Mouse (Mus musculus) midbrain, embryonic 13.5 days (tissue): ENCODE measurements around the gene Adamtsl1. TPM values are rescaled to one million over a fixed set of nuclear protein-coding genes. Genes with fewer than 3 reads are reported as not detected.

ENCODE experiments used
- ATAC-seq: fragments of 200-750 bp; cut with Nextera tagmentation; 2 replicates; pipeline ENCODE4 v1.8.0; 2017; ENCODE audit warnings: mild to moderate bottlenecking, moderate TSS enrichment, moderate library complexity
- H3K27ac ChIP-seq: fragments of 300-500 bp; sonication (generic); 2 replicates; pipeline ENCODE4 v1.5.1; 2015; ENCODE audit warnings: inconsistent platforms, mild to moderate bottlenecking, moderate library complexity
- H3K27me3 ChIP-seq: fragments of 300-500 bp; sonication (generic); 2 replicates; pipeline ENCODE4 v1.6.1; 2015; ENCODE audit warnings: mild to moderate bottlenecking, inconsistent platforms
- H3K36me3 ChIP-seq: fragments of 300-500 bp; sonication (generic); 2 replicates; pipeline ENCODE4 v1.6.1; 2015; ENCODE audit warnings: mild to moderate bottlenecking, inconsistent platforms
- H3K4me1 ChIP-seq: fragments of 300-500 bp; sonication (generic); replicated peaks from 2 replicates; pipeline ENCODE4 v1.6.1; 2015; ENCODE audit warnings: inconsistent platforms
- H3K4me2 ChIP-seq: fragments of 300-500 bp; sonication (generic); replicated peaks from 2 replicates; pipeline ENCODE4 v1.6.1; 2015; ENCODE audit warnings: moderate library complexity, mild to moderate bottlenecking, inconsistent platforms
- H3K4me3 ChIP-seq: fragments of 300-500 bp; sonication (generic); replicated peaks from 2 replicates; pipeline ENCODE4 v1.5.1; 2015; ENCODE audit warnings: mild to moderate bottlenecking, inconsistent platforms
- H3K9ac ChIP-seq: fragments of 300-500 bp; sonication (generic); replicated peaks from 2 replicates; pipeline ENCODE4 v1.6.1; 2015; ENCODE audit warnings: mild to moderate bottlenecking, inconsistent platforms
- H3K9me3 ChIP-seq: fragments of 300-500 bp; sonication (generic); 2 replicates; pipeline ENCODE4 v1.6.1; 2016; ENCODE audit warnings: mild to moderate bottlenecking, inconsistent platforms
- WGBS: fragments of 180-500 bp; shearing (Covaris S2); methylation state at CpG from one replicate; pipeline ENCODE4 v1.1.7; 2015; 5-methylcytosine and 5-hydroxymethylcytosine counted together
- polyA plus RNA-seq: library from polyadenylated mRNA; unstranded; fragments of >200 nt; fragmentation: Nextera tagmentation; extraction: Ambion mirVana; gene quantifications from 2 replicates; pipeline ENCODE4 v1.2.1, GENCODE M21; 2015

The Adamtsl1 gene
- polyA plus RNA-seq, 1 experiment from 2014 or later = 5.2 TPM

- no peak overlapping the region for H3K4me2 ChIP-seq
- H3K27me3 ChIP-seq = no peaks in the 10 kb centered on the region
- WGBS = 80% methylated on average over 3 of the region's 3 CpGs
- H3K9me3 ChIP-seq = no peaks in the 10 kb centered on the region
- H3K9ac ChIP-seq = no peak overlapping the region
- no peaks in the 10 kb centered on the region for H3K36me3 ChIP-seq
- no peaks in the 10 kb centered on the region for H3K4me1 ChIP-seq
- H3K27ac ChIP-seq = no peak overlapping the region
- ATAC-seq = no peak
- no peak overlapping the region for H3K4me3 ChIP-seq
Measured at GRCm38 (mm10) chr4:85554696-85555095, 40.7 kb downstream of the Adamtsl1 start.

GRCm38 (mm10) chr4:85559753-85560152 is 45.8 kb downstream of the Adamtsl1 start:
- Histone ChIP-seq H3K36me3 (no peaks in the 10 kb centered on the region), H3K4me3 (no peak overlapping the region), H3K27ac (no peak overlapping the region), H3K9ac (no peak overlapping the region), H3K4me2 (no peak overlapping the region), H3K4me1 (no peaks in the 10 kb centered on the region), H3K27me3 (no peaks in the 10 kb centered on the region), H3K9me3 (no peaks in the 10 kb centered on the region)
- 93% methylated on average over 6 of the region's 6 CpGs for WGBS
- no peak for ATAC-seq

GRCm38 (mm10) chr4:85585426-85585825 is 71.5 kb downstream of the Adamtsl1 start:
- no peak for ATAC-seq
- Histone ChIP-seq H3K9ac (no peak overlapping the region), H3K36me3 (no peaks in the 10 kb centered on the region), H3K27ac (no peak overlapping the region), H3K4me2 (no peak overlapping the region), H3K27me3 (no peaks in the 10 kb centered on the region), H3K4me3 (no peak overlapping the region), H3K4me1 (no peaks in the 10 kb centered on the region), H3K9me3 (no peaks in the 10 kb centered on the region)
- 83% methylated on average over 2 of the region's 2 CpGs for WGBS

GRCm38 (mm10) chr4:85588928-85589327 is 75.0 kb downstream of the Adamtsl1 start:
- Histone ChIP-seq H3K27me3 (no peaks in the 10 kb centered on the region), H3K4me3 (no peak overlapping the region), H3K36me3 (no peaks in the 10 kb centered on the region), H3K27ac (no peak overlapping the region), H3K4me2 (no peak overlapping the region), H3K9me3 (no peaks in the 10 kb centered on the region), H3K9ac (no peak overlapping the region), H3K4me1 (no peaks in the 10 kb centered on the region)
- WGBS = 87% methylated on average over 4 of the region's 4 CpGs
- ATAC-seq = no peak

- 79% methylated on average over 7 of the region's 7 CpGs for WGBS
- ATAC-seq = no peak
- Histone ChIP-seq H3K27me3 (no peaks in the 10 kb centered on the region), H3K9me3 (no peaks in the 10 kb centered on the region), H3K4me1 (no peaks in the 10 kb centered on the region), H3K27ac (no peak overlapping the region), H3K9ac (no peak overlapping the region), H3K4me3 (no peak overlapping the region), H3K36me3 (no peaks in the 10 kb centered on the region), H3K4me2 (no peak overlapping the region)
Measured at GRCm38 (mm10) chr4:85591037-85591436, 77.1 kb downstream of the Adamtsl1 start.

GRCm38 (mm10) chr4:85594159-85594558 is 80.2 kb downstream of the Adamtsl1 start:
- Histone ChIP-seq H3K36me3 (no peaks in the 10 kb centered on the region), H3K9ac (no peak overlapping the region), H3K4me3 (no peak overlapping the region), H3K4me1 (no peaks in the 10 kb centered on the region), H3K27me3 (no peaks in the 10 kb centered on the region), H3K9me3 (no peaks in the 10 kb centered on the region), H3K4me2 (no peak overlapping the region), H3K27ac (no peak overlapping the region)
- no peak for ATAC-seq

GRCm38 (mm10) chr4:85613331-85613730 is 99.4 kb downstream of the Adamtsl1 start:
- Histone ChIP-seq H3K9ac (no peak overlapping the region), H3K27ac (no peak overlapping the region), H3K4me1 (no peaks in the 10 kb centered on the region), H3K27me3 (no peaks in the 10 kb centered on the region), H3K4me3 (no peak overlapping the region), H3K9me3 (no peaks in the 10 kb centered on the region), H3K36me3 (no peaks in the 10 kb centered on the region), H3K4me2 (no peak overlapping the region)
- no peak for ATAC-seq
- 75% methylated on average over 3 of the region's 3 CpGs for WGBS

- WGBS = 93% methylated on average over 5 of the region's 5 CpGs
- H3K4me3 ChIP-seq = no peak overlapping the region
- H3K27me3 ChIP-seq = no peaks in the 10 kb centered on the region
- no peak overlapping the region for H3K9ac ChIP-seq
- H3K27ac ChIP-seq = no peak overlapping the region
- no peaks in the 10 kb centered on the region for H3K36me3 ChIP-seq
- no peaks in the 10 kb centered on the region for H3K4me1 ChIP-seq
- no peak overlapping the region for H3K4me2 ChIP-seq
- no peak for ATAC-seq
- H3K9me3 ChIP-seq = no peaks in the 10 kb centered on the region
Measured at GRCm38 (mm10) chr4:85618746-85619145, 104.8 kb downstream of the Adamtsl1 start.

GRCm38 (mm10) chr4:85619261-85619660 is 105.3 kb downstream of the Adamtsl1 start:
- H3K4me1 ChIP-seq = no peaks in the 10 kb centered on the region
- no peaks in the 10 kb centered on the region for H3K27me3 ChIP-seq
- ATAC-seq = no peak
- no peak overlapping the region for H3K4me2 ChIP-seq
- no peak overlapping the region for H3K4me3 ChIP-seq
- H3K27ac ChIP-seq = no peak overlapping the region
- 89% methylated on average over 3 of the region's 3 CpGs for WGBS
- H3K9ac ChIP-seq = no peak overlapping the region
- no peaks in the 10 kb centered on the region for H3K36me3 ChIP-seq
- H3K9me3 ChIP-seq = no peaks in the 10 kb centered on the region

- no peak overlapping the region for H3K4me3 ChIP-seq
- H3K9me3 ChIP-seq = no peaks in the 10 kb centered on the region
- WGBS = 89% methylated on average over 7 of the region's 7 CpGs
- no peak overlapping the region for H3K9ac ChIP-seq
- H3K36me3 ChIP-seq = no peaks in the 10 kb centered on the region
- H3K27me3 ChIP-seq = no peaks in the 10 kb centered on the region
- no peaks in the 10 kb centered on the region for H3K4me1 ChIP-seq
- no peak overlapping the region for H3K27ac ChIP-seq
- H3K4me2 ChIP-seq = no peak overlapping the region
- no peak for ATAC-seq
Measured at GRCm38 (mm10) chr4:85629381-85629780, 115.4 kb downstream of the Adamtsl1 start.

GRCm38 (mm10) chr4:85669271-85669670 is 155.3 kb downstream of the Adamtsl1 start:
- Histone ChIP-seq H3K9me3 (no peaks in the 10 kb centered on the region), H3K4me3 (no peak overlapping the region), H3K4me1 (no peaks in the 10 kb centered on the region), H3K9ac (no peak overlapping the region), H3K4me2 (no peak overlapping the region), H3K27ac (no peak overlapping the region), H3K27me3 (no peaks in the 10 kb centered on the region), H3K36me3 (no peaks in the 10 kb centered on the region)
- WGBS = 86% methylated on average over 5 of the region's 5 CpGs
- ATAC-seq = peak; percentile 56; the same call in 1 of the 2 replicates

- no peak for ATAC-seq
- 78% methylated on average over 1 of the region's 1 CpGs for WGBS
Measured at GRCm38 (mm10) chr4:85669735-85670134, 155.8 kb downstream of the Adamtsl1 start.

GRCm38 (mm10) chr4:85672290-85672689 is 158.3 kb downstream of the Adamtsl1 start:
- H3K4me1 ChIP-seq = no peaks in the 10 kb centered on the region
- H3K9ac ChIP-seq = no peak overlapping the region
- H3K36me3 ChIP-seq = no peaks in the 10 kb centered on the region
- H3K27ac ChIP-seq = no peak overlapping the region
- no peak overlapping the region for H3K4me3 ChIP-seq
- H3K4me2 ChIP-seq = no peak overlapping the region
- no peaks in the 10 kb centered on the region for H3K27me3 ChIP-seq
- no peak for ATAC-seq
- 60% methylated on average over 4 of the region's 4 CpGs for WGBS
- H3K9me3 ChIP-seq = no peaks in the 10 kb centered on the region

More at GRCm38 (mm10) chr4:85669735-85670134, 155.8 kb downstream of the Adamtsl1 start:
- Histone ChIP-seq H3K4me1 (no peaks in the 10 kb centered on the region), H3K9ac (no peak overlapping the region), H3K4me2 (no peak overlapping the region), H3K4me3 (no peak overlapping the region), H3K27ac (no peak overlapping the region), H3K27me3 (no peaks in the 10 kb centered on the region), H3K9me3 (no peaks in the 10 kb centered on the region), H3K36me3 (no peaks in the 10 kb centered on the region)
